26 mouse cellular contexts compared by ENCODE assay signal in genomic region chr10:128622702-128623101, GRCm38 (mm10). TPM values are rescaled to one million over a fixed set of nuclear protein-coding genes. Genes with fewer than 3 reads are reported as not detected.
DNase-seq lines count a peak whose midpoint lies in the region; ATAC-seq and TF ChIP-seq lines count a peak whose summit lies in the region.
"Had no signal": no experiment of that assay in that cellular context is flagged by ENCODE, and none has a peak within 500 bp of the region (broad histone marks: within the 10 kb centered on the region; RNA-seq: fewer than 3 reads in every experiment).

No protein-coding gene starts in this region.

- H3K36me3 ChIP-seq in CH12.LX (replicated peaks in 1 of 2; ENCODE audit: control insufficient read depth in 1 of 2, insufficient read depth in 1 of 2, low read length in 1 of 2) (peaks cover 28 to 31% of the 10 kb centered on the region in 2 experiments), MEL (ENCODE audit: control insufficient read depth in 1 of 2, insufficient read depth in 2 of 2, low read length in 2 of 2) (peaks cover 7 to 18% of the 10 kb centered on the region in 2 experiments)

- H3K27me3 ChIP-seq in CH12.LX (replicated peaks), result no peaks in the 10 kb centered on the region
- H3K27me3 ChIP-seq in MEL (ENCODE audit: control insufficient read depth in 1 of 2, insufficient read depth in 2 of 2, low read length in 2 of 2), result no peaks in the 10 kb centered on the region
- H3K27me3 ChIP-seq: embryonic facial prominence, embryonic 13.5 days; heart, embryonic 13.5 days; hindbrain, embryonic 12.5 days; hindbrain, embryonic 15.5 days; Patski had no signal

- dilution Hi-C loops in CH12.LX (cut with MboI; ENCODE audit: extremely low pct_ligation_motif_present, extremely low pct_unique_long_range_greater_than_20kb, low sequenced_read_pairs), result no loop called here

- TF ChIP-seq RAD21 in CH12.LX (IDR thresholded peaks at IDR 0.05; ENCODE audit: low read depth, low read length) (no peak), MEL (IDR thresholded peaks at IDR 0.05; ENCODE audit: low read depth, low read length) (no peak)

- no peak for TF ChIP-seq EP300 in CH12.LX (IDR thresholded peaks at IDR 0.05; ENCODE audit: low read length)
- TF ChIP-seq EP300 in MEL (IDR thresholded peaks at IDR 0.05; ENCODE audit: low read depth in 1 of 2, low read length in 2 of 2), result no peak

- H3K4me2 ChIP-seq in CH12.LX (ENCODE audit: insufficient read depth, low read depth, poor library complexity, severe bottlenecking), result no peak overlapping the region
- H3K4me2 ChIP-seq: embryonic facial prominence, embryonic 13.5 days; heart, embryonic 13.5 days; hindbrain, embryonic 12.5 days; hindbrain, embryonic 15.5 days had no signal

- no peak for ATAC-seq in activated CD4-positive, CD25-positive, alpha-beta regulatory T cell, adult 4 months
- ATAC-seq: forebrain, embryonic 14.5 days; forebrain, postnatal 0 days; intestine, postnatal 0 days; Patski had no signal

- no peak overlapping the region for H3K9ac ChIP-seq in CH12.LX (ENCODE audit: insufficient read depth, low read depth)
- H3K9ac ChIP-seq in MEL (ENCODE audit: control insufficient read depth, low read depth, low read length, poor library complexity, severe bottlenecking), result no peak overlapping the region
- H3K9ac ChIP-seq: embryonic facial prominence, embryonic 13.5 days; forebrain, postnatal 0 days; heart, embryonic 13.5 days; hindbrain, embryonic 12.5 days; hindbrain, embryonic 15.5 days had no signal

- no peak overlapping the region for H3K27ac ChIP-seq in CH12.LX (ENCODE audit: insufficient read depth, low read depth)
- H3K27ac ChIP-seq in MEL (ENCODE audit: control insufficient read depth, low read depth, low read length), result no peak overlapping the region
- H3K27ac ChIP-seq in embryonic fibroblast, embryonic 13.5 days (ENCODE audit: insufficient read depth, low read length), result no peak overlapping the region
- H3K27ac ChIP-seq: embryonic facial prominence, embryonic 10.5 days; embryonic facial prominence, embryonic 13.5 days; forebrain, embryonic 10.5 days; heart, adult 2 months; heart, embryonic 10.5 days; heart, embryonic 13.5 days; hindbrain, embryonic 12.5 days; hindbrain, embryonic 15.5 days had no signal

- H3K9me3 ChIP-seq in CH12.LX (replicated peaks; ENCODE audit: low read length), result no peaks in the 10 kb centered on the region
- H3K9me3 ChIP-seq in MEL (replicated peaks; ENCODE audit: insufficient read depth, low read length), result no peaks in the 10 kb centered on the region
- H3K9me3 ChIP-seq: embryonic facial prominence, embryonic 10.5 days; embryonic facial prominence, embryonic 13.5 days; forebrain, embryonic 10.5 days; heart, embryonic 10.5 days; heart, embryonic 13.5 days; hindbrain, embryonic 12.5 days; hindbrain, embryonic 15.5 days had no signal

- TF ChIP-seq POLR2A in CH12.LX (IDR thresholded peaks at IDR 0.05; ENCODE audit: low read depth, low read length) (no peak; the same call in 1 of the 2 replicates), MEL (IDR thresholded peaks at IDR 0.05; ENCODE audit: control insufficient read depth in 1 of 2, insufficient read depth in 1 of 2, low read depth in 1 of 2, low read length in 2 of 2, poor library complexity in 1 of 2) (peak in 1 of 2 experiments; percentile 37; a peak in 2 of 4 replicates)
- TF ChIP-seq POLR2A in embryonic fibroblast, embryonic 13.5 days (IDR thresholded peaks at IDR 0.05; ENCODE audit: low read depth, low read length), result 0 out of 2 replicates have a peak, but pooled peaks have one; percentile 25

- in situ Hi-C loops in CH12.LX (cut with MboI; ENCODE audit: low pct_ligation_motif_present, low pct_unique_long_range_greater_than_20kb, low sequenced_read_pairs), result no loop called here

- TF ChIP-seq CTCF in CH12.LX (conservative IDR thresholded peaks at IDR 0.05 in 1 of 2, IDR thresholded peaks at IDR 0.05 in 1 of 2; ENCODE audit: low read depth in 2 of 2, low read length in 2 of 2) (no peak), MEL (IDR thresholded peaks at IDR 0.05 in 2 of 3, conservative IDR thresholded peaks at IDR 0.05 in 1 of 3; ENCODE audit: control insufficient read depth in 1 of 3, insufficient read depth in 1 of 3, low read depth in 2 of 3, low read length in 3 of 3, poor library complexity in 1 of 3, severe bottlenecking in 1 of 3) (no peak)
- no peak for TF ChIP-seq CTCF in embryonic fibroblast, embryonic 13.5 days (IDR thresholded peaks at IDR 0.05; ENCODE audit: borderline replicate concordance, insufficient read depth, low read length)

- peaks cover 24% of the 10 kb centered on the region for H3K79me2 ChIP-seq in CH12.LX (replicated peaks; ENCODE audit: control insufficient read depth, extremely low read depth, insufficient read depth, poor library complexity, severe bottlenecking)
- peaks cover 14% of the 10 kb centered on the region for H3K79me2 ChIP-seq in MEL (ENCODE audit: control insufficient read depth, insufficient read depth, low read length, poor library complexity)

- H3K4me3 ChIP-seq in CH12.LX (replicated peaks in 1 of 3; ENCODE audit: low read depth in 2 of 3, low read length in 2 of 3, poor library complexity in 1 of 3) (no peak overlapping the region), MEL (ENCODE audit: control insufficient read depth in 1 of 2, insufficient read depth in 1 of 2, low read depth in 2 of 2, low read length in 2 of 2) (no peak overlapping the region)
- no peak overlapping the region for H3K4me3 ChIP-seq in embryonic fibroblast, embryonic 13.5 days (ENCODE audit: insufficient read depth, low read length)
- H3K4me3 ChIP-seq: embryonic facial prominence, embryonic 10.5 days; embryonic facial prominence, embryonic 13.5 days; forebrain, embryonic 10.5 days; heart, adult 2 months; heart, embryonic 10.5 days; heart, embryonic 13.5 days; hindbrain, embryonic 12.5 days; hindbrain, embryonic 15.5 days had no signal

- H3K4me1 ChIP-seq in CH12.LX (ENCODE audit: control insufficient read depth in 1 of 2, insufficient read depth in 2 of 2), result peaks cover 8 to 41% of the 10 kb centered on the region in 2 experiments
- H3K4me1 ChIP-seq in MEL (ENCODE audit: control insufficient read depth in 1 of 2, insufficient read depth in 2 of 2, low read length in 2 of 2), result peaks cover 0 to 15% of the 10 kb centered on the region in 2 experiments; a peak in 2 of 4 replicates
- no peaks in the 10 kb centered on the region for H3K4me1 ChIP-seq in embryonic fibroblast, embryonic 13.5 days (ENCODE audit: control insufficient read depth, insufficient read depth, low read length)

- no peak for DNase-seq in CH12.LX (ENCODE audit: extremely low read depth)
- peak; percentile 69 for DNase-seq in MEL (ENCODE audit: low read depth, low spot score)
- DNase-seq in testis, postnatal 14 days (ENCODE audit: low spot score), result no peak
- no peak for DNase-seq in lung, postnatal 14 days
- DNase-seq: adrenal gland, adult 8-10 months; adrenal gland, postnatal 25 days; cerebellum, adult 11-12 months; cerebellum, adult 8-10 months; cerebellum, postnatal 10 days; cerebellum, postnatal 36 days; embryo, embryonic 11 days; forebrain, postnatal 0 days; gastrocnemius, postnatal 25 days; heart, adult 2 months had no signal

RNA-seq across cellular contexts. Expression of gene Rps26, which starts 3.8 kb away (rescaled TPM):
- total RNA-seq in CH12.LX (2012; rRNA removed) (2,580 and 2,987 TPM in 2 replicates), CH12.LX (2014; rRNA removed) (1,667 and 1,906 TPM in 2 replicates), MEL (2012; rRNA removed) (2,338 and 2,523 TPM in 2 replicates)
- polyA plus RNA-seq in CH12.LX (2012; ENCODE audit: insufficient read length, low read depth) (2,220 and 2,250 TPM in 2 replicates), MEL (2012; ENCODE audit: insufficient read depth in 1 of 2, insufficient read length in 2 of 2, low read depth in 1 of 2, low replicate concordance in 2 of 2, missing spikeins in 1 of 2) (1,000 to 10,000 TPM in 1 of 2 experiments, not detected in 1; 2,530 TPM)
- polyA plus RNA-seq in embryonic fibroblast, embryonic 13.5 days (2011; ENCODE audit: insufficient read length, low read depth, missing spikeins), result 1,073 and 1,205 TPM in 2 replicates
- 1,000 to 10,000 TPM; 1,759 to 1,796 TPM for polyA plus RNA-seq in activated CD4-positive, CD25-positive, alpha-beta regulatory T cell, adult 4 months (2017; shearing (Covaris generic))

RNA-seq across cellular contexts. Expression of gene Ikzf4, which starts 23.1 kb away (rescaled TPM):
- total RNA-seq in CH12.LX (2012; rRNA removed) (0.08 and 0.13 TPM in 2 replicates), CH12.LX (2014; rRNA removed) (0.09 TPM in 1 of 2 replicates, not detected in the other), MEL (2012; rRNA removed) (not detected in 2 replicates)
- polyA plus RNA-seq in CH12.LX (2012; ENCODE audit: insufficient read length, low read depth) (0.57 and 1.5 TPM in 2 replicates), MEL (2012; ENCODE audit: insufficient read depth in 1 of 2, insufficient read length in 2 of 2, low read depth in 1 of 2, low replicate concordance in 2 of 2, missing spikeins in 1 of 2) (under 1 TPM in 1 of 2 experiments, not detected in 1; 0.03 TPM)
- polyA plus RNA-seq in embryonic fibroblast, embryonic 13.5 days (2011; ENCODE audit: insufficient read length, low read depth, missing spikeins), result 2.3 and 4.8 TPM in 2 replicates
- 100 to 1,000 TPM; 103 to 107 TPM for polyA plus RNA-seq in activated CD4-positive, CD25-positive, alpha-beta regulatory T cell, adult 4 months (2017; shearing (Covaris generic))

RNA-seq across cellular contexts. Expression of gene Erbb3, which starts 33.2 kb away (rescaled TPM):
- 12.6 and 13.2 TPM in 2 replicates for total RNA-seq in CH12.LX (2012; rRNA removed)
- total RNA-seq in CH12.LX (2014; rRNA removed), result 11.3 and 13.0 TPM in 2 replicates
- polyA plus RNA-seq in CH12.LX (2012; ENCODE audit: insufficient read length, low read depth), result 7.4 and 7.7 TPM in 2 replicates
- total RNA-seq in MEL (2012; rRNA removed), result 0.39 and 0.42 TPM in 2 replicates
- under 1 TPM in 1 of 2 experiments, not detected in 1; 0.29 TPM for polyA plus RNA-seq in MEL (2012; ENCODE audit: insufficient read depth in 1 of 2, insufficient read length in 2 of 2, low read depth in 1 of 2, low replicate concordance in 2 of 2, missing spikeins in 1 of 2)
- polyA plus RNA-seq in embryonic fibroblast, embryonic 13.5 days (2011; ENCODE audit: insufficient read length, low read depth, missing spikeins), result 0.13 and 0.70 TPM in 2 replicates
- polyA plus RNA-seq in activated CD4-positive, CD25-positive, alpha-beta regulatory T cell, adult 4 months (2017; shearing (Covaris generic)), result 1 to 10 TPM; 4.1 to 4.2 TPM

RNA-seq across cellular contexts. Expression of gene Suox, which starts 51.2 kb away (rescaled TPM):
- 8.3 and 10.5 TPM in 2 replicates for total RNA-seq in CH12.LX (2012; rRNA removed)
- 10.9 and 11.4 TPM in 2 replicates for total RNA-seq in CH12.LX (2014; rRNA removed)
- 9.0 TPM in 2 replicates for polyA plus RNA-seq in CH12.LX (2012; ENCODE audit: insufficient read length, low read depth)
- total RNA-seq in MEL (2012; rRNA removed), result 4.7 and 4.9 TPM in 2 replicates
- polyA plus RNA-seq in MEL (2012; ENCODE audit: insufficient read depth in 1 of 2, insufficient read length in 2 of 2, low read depth in 1 of 2, low replicate concordance in 2 of 2, missing spikeins in 1 of 2), result 1 to 10 TPM in 1 of 2 experiments, not detected in 1; 7.2 TPM
- polyA plus RNA-seq in embryonic fibroblast, embryonic 13.5 days (2011; ENCODE audit: insufficient read length, low read depth, missing spikeins), result 14.3 and 15.7 TPM in 2 replicates
- polyA plus RNA-seq in activated CD4-positive, CD25-positive, alpha-beta regulatory T cell, adult 4 months (2017; shearing (Covaris generic)), result 10 to 100 TPM; 15.3 to 17.9 TPM

RNA-seq across cellular contexts. Expression of gene Pa2g4, which starts 56.9 kb away (rescaled TPM):
- total RNA-seq in CH12.LX (2012; rRNA removed) (133 and 166 TPM in 2 replicates), CH12.LX (2014; rRNA removed) (126 and 129 TPM in 2 replicates), MEL (2012; rRNA removed) (232 and 235 TPM in 2 replicates)
- polyA plus RNA-seq in CH12.LX (2012; ENCODE audit: insufficient read length, low read depth) (550 and 650 TPM in 2 replicates), MEL (2012; ENCODE audit: insufficient read depth in 1 of 2, insufficient read length in 2 of 2, low read depth in 1 of 2, low replicate concordance in 2 of 2, missing spikeins in 1 of 2) (100 to 1,000 TPM; 298 to 663 TPM)
- 146 and 152 TPM in 2 replicates for polyA plus RNA-seq in embryonic fibroblast, embryonic 13.5 days (2011; ENCODE audit: insufficient read length, low read depth, missing spikeins)
- 100 to 1,000 TPM; 136 to 160 TPM for polyA plus RNA-seq in activated CD4-positive, CD25-positive, alpha-beta regulatory T cell, adult 4 months (2017; shearing (Covaris generic))

Comparison
In these comparisons a context has a peak if more than half of its experiments do, and no peak if none do; other contexts are left out.
1. RNA of gene Ikzf4, which starts 23.1 kb away (polyA plus RNA-seq): 103 to 107 TPM in activated CD4-positive, CD25-positive, alpha-beta regulatory T cell, adult 4 months; 2.3 to 4.8 TPM in embryonic fibroblast, embryonic 13.5 days, 0.57 to 1.5 TPM in CH12.LX and 0.03 TPM in MEL; every median in the first group is over 10 times any median in the second.
2. Of the 35 proteins assayed by ChIP-seq in both MEL and CH12.LX: peak only in MEL: TBP and ZMIZ1; only in CH12.LX: ZNF384; in both: POLR2AphosphoS2; in neither: 30; mixed calls (peak in some experiments, not most) for 1.